Mouse (Mus musculus) heart, adult 10 weeks (tissue): Measurements from ENCODE around the gene Lim2. TPM values are rescaled to one million over a fixed set of nuclear protein-coding genes. Genes with fewer than 3 reads are reported as not detected.

Source experiments
- polyA plus RNA-seq: library from polyadenylated mRNA; stranded (reverse); fragments of 350-450 nt; fragmentation: Illumina TruSeq; extraction: RNeasy Lipid Tissue Mini Kit (QIAGEN cat#74804); gene quantifications from one replicate; pipeline ENCODE4 v1.2.3, GENCODE M21; 2014; ENCODE audit warnings: low read depth, low replicate concordance

Gene Lim2
- not detected for polyA plus RNA-seq

DNA sequence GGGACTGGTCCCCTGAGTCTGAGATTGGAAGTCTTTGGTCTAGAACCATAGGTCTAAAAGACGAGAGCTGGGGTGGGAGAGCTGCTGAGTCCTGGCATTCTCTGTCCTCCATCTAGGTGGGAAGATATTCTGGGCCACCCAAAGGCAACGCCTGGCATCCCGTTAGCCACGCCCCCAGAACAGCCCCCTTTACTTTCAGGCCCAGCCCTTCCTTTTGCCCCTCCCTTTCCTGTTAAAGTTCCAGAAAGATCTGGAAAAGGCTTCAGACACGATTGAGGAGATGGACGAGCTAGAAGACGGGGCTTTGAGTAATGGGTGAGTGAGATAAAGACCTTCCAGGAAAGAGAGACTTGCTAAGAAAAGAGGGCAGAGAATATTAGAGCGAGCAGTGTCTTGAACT is at the start of gene Lim2:
Gene Lim2 (plus strand): TSS at position 265 of the 400 bp plus-strand sequence.

DNA sequence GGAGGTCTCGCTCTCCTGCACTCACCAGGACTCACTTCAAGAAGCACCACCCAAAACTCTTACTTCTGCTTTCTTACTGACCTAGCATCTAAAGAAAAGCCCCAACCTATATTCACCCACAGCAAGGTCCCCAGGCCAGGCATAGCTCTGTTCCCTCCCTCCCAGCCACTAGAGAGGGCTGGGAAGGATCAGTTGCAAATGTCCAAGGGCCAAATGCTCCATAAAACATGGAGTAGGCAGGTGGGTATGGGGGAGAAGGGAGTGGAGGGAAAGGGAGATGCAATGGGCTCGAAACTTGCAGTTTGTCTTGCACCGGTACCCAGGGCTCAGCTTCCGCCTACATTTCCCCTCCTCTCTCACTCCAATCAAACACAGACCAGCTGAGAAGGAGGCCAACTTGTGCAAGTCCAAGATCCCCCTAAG is 19.3 kb upstream of the Lim2 start, which contains the start of gene Siglecg:
Gene Siglecg (plus strand): TSS at position 74 of the 423 bp plus-strand sequence.

DNA sequence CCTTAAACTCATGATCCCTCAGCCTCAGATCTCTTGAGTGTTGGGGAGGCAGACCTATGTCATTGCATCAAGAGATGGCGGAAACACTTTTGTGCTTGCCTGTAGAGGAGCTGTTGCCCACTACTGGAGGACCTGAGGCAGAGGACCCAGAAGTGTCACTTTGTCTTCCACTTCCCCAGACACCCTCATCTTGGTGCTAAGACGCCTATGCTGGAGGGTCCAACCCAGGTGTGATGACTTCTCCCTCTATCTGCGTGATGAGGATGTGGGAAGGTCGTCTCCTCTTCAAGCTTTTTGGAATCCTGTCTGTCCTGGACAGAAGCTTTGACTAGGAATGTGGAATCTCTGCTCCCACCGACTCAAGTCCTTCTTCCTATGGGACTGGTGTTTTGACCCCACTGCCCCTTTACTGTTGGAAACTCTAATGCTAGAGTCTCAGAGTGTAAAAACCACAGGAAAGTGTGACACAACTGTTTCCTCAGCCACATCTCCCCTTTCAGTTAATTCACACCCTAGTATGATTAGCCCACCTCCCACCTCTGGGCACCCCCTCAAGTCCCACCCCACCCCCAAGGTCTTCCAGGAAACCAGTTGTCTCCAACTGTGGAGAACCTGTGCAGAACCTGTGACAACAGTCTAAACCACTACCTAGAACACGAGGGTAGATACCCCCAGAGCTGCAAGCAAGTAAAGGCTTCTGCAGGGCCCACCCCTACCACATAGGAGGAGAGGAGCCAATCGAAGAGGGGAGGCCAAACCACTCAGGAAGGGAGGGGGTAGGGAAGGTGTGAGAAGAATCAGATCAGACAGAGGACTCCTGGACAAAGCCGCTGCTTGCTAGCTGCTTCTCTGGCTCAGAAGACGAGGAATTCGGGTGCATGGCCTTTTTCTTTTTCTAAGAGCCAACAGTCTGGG is 9.1 kb downstream of the Lim2 start, which contains the start of gene Nkg7:
Gene Nkg7 (plus strand): TSS at position 733 of the 915 bp plus-strand sequence.

DNA sequence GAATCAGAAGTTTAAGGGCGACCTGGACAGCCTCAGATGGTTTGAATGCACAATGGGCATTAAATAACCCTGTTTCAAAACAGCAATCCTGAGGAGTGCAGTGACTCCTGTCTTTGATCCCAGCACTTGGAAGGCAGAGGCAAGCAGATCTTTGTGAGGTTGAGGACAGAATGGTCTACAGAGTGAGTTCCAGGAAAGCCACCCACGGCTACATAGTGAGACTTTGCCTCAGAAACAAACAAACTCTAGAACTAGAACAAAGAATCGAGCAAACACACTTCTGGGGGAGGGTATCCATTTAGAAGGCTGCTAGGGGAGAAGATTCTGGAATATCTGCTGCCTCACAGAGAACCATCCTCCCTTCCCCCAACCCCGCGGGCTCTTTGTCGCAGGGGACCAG is 13.0 kb downstream of the Lim2 start, which contains the start of gene Cldnd2:
Gene Cldnd2 (plus strand): TSS at position 301 of the 400 bp plus-strand sequence.

DNA sequence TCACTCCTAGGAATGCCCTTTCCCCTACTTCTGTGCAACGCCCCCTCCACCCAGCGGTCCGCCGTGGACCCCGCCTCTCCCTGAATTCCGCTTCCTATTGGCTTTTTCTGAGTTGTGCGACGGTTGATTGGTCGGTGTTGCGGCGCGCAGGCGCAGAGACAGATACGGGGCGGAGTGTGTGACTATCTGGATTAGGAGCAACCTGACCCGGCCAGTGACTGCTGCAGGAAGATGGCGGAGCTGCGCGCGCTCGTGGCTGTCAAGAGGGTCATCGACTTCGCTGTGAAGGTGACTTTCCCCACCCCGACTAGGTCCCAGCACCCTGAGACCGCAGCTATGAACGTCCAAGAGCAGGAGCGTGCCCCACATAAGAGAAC is 16.4 kb downstream of the Lim2 start, which contains the start of the genes Etfb and Gm45233:
Gene Etfb (plus strand): TSS at position 167 of the 377 bp plus-strand sequence.
Gene Gm45233 (plus strand): TSS at position 212 of the 377 bp plus-strand sequence.

DNA sequence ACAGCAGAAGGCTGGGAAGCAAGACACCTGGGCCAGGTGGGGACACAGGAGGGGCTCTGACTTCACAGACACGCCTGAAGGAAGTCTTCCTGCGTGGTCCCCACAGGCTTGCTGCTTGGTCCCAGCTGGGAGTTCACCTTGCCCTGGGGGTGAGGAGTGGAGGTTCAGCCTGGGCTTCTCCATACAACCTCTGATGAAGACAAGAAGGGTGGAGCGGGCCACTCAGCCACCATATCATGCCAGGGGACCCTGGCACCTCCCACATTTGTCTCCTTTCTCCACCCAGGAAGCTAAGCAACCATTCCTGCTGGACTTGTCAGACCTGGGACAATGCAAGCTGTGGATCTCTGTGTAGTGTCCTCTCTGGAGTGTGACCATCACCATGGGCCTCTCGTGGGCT is 35.4 kb downstream of the Lim2 start, which contains the start of gene Vsig10l:
Gene Vsig10l (plus strand): TSS at position 301 of the 400 bp plus-strand sequence.

Other genes starting within 250 kb of the Lim2 start
- gene Zfp715, start 114.4 kb upstream of the Lim2 start, polyA plus RNA-seq = 25.7 TPM
- not detected for gene Siglecf, start 76.3 kb upstream of the Lim2 start, polyA plus RNA-seq
- 0.42 TPM for gene Siglecg, start 19.5 kb upstream of the Lim2 start, polyA plus RNA-seq
- gene Nkg7, start 9.4 kb downstream of the Lim2 start, polyA plus RNA-seq = not detected
- not detected for gene Cldnd2, start 13.1 kb downstream of the Lim2 start, polyA plus RNA-seq
- 1,679 TPM for gene Etfb, start 16.4 kb downstream of the Lim2 start, polyA plus RNA-seq
- not detected for gene Gm45233, start 16.5 kb downstream of the Lim2 start, polyA plus RNA-seq
- 2.5 TPM for gene Vsig10l, start 35.5 kb downstream of the Lim2 start, polyA plus RNA-seq
- 0.39 TPM for gene Iglon5, start 62.4 kb downstream of the Lim2 start, polyA plus RNA-seq
- not detected for gene 4931406B18Rik, start 78.3 kb downstream of the Lim2 start, polyA plus RNA-seq
- gene Cd33, start 116.8 kb downstream of the Lim2 start, polyA plus RNA-seq = 1.6 TPM
- 1.1 TPM for gene Zfp658, start 134.6 kb downstream of the Lim2 start, polyA plus RNA-seq
- gene Zfp719, start 151.9 kb downstream of the Lim2 start, polyA plus RNA-seq = 2.9 TPM
- not detected for gene Zfp819, start 179.5 kb downstream of the Lim2 start, polyA plus RNA-seq
- gene Ceacam18, start 207.0 kb downstream of the Lim2 start, polyA plus RNA-seq = not detected
- gene Siglece, start 232.5 kb downstream of the Lim2 start, polyA plus RNA-seq = 1.2 TPM
- 2.5 TPM for gene Ctu1, start 244.3 kb downstream of the Lim2 start, polyA plus RNA-seq